Mouse (Mus musculus): ENCODE measurements around the gene Srpx.

Gene Srpx

DNA sequence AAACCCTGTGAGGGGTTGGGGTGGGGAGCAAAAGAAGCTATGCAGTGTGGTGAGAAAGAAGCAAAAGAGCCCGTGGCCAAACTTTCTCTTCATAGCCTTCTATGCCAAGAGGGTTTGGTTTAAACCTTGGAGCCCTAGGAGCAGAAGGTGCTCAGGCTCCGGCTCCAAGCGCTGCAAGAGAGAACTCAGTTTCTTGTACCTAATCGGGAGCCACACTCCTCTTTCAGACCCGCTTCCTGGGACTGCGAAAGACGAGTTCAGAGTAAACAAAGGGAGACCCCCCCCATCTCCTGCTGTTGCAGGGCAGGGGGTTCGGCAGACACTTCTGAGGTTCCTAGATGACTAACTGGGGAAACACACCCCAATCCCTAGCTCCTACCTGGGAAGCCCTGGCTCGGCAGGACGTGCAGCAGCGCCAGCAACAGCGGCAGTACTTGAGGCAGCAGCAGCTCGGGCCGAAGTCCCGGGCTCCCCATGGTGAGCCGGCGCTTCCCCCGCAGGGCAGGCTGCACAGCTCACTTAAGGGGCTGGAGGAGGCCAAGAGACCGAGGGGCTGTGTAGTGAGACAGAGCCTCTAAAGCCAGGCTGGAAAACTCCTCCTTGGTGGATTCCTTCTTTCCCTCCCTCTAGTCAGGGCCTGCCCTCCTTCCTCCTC, at the start of gene Srpx:
TSS of gene Srpx (minus strand) at position 645 of the 655 bp plus-strand sequence.
- no peak for DNase-seq (ENCODE audit: low read depth, low spot score)

DNA sequence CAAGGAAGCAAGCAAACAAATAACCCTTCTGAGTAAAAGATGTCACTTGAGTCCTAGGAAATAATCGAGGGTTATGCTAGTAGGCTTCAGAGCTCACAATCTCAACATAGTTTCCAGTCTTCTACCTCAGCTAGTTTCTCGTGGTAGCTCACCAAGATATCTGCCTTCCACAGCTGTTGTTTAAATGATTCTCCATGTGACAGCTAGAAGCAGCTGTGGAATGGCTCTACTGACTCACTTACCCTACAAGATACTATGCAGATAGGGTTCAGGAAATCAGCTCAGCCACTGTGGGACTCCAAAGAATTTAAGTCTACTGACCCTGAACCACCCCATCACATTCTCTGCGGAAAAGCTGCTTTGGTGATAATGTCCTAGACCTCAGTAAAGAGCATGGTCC, 34.9 kb upstream of the Srpx start:
- DNase-seq (ENCODE audit: low read depth, low spot score), result no peak

DNA sequence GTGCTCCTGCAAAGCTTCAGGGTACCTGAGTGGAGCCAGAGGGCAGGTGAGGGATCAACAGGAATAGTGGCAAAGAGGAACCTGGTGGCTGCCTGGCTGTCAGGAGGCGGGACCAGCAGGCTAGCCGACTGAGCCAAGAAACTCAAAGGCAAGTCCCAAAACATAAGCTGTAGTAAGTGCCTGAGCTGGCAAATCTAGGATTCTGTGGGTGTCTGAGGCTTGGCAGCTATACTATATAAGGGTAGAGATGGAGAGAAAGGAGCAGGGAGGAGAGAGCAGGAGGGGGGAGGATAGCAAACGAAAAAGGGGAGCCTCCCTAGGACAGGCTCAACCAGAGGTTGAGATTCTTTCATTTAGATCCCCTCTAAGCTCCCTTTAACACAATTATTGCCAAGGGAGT, 1.7 kb downstream of the Srpx start:
- peak; percentile 51 for DNase-seq (ENCODE audit: low read depth, low spot score)

DNA sequence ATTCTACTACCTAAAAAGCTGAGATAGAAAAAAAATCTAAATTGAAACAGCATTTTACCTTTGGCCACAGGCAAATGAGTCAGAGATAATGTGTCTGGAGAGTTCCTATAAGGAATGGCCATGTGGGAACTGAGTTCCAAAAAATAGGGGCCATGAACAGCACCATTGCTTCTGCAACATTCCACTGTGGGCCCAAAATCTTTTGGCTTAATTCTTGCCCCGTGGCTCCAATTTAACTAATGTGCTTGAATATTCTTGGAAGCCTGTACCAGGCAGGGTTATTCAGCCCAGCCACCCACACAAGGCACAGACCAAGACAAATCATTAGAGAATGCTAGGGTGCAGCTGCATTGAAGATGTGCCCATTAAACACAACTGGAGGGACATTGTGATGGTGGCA, 6.8 kb downstream of the Srpx start:
- DNase-seq (ENCODE audit: low read depth, low spot score), result no peak

DNA sequence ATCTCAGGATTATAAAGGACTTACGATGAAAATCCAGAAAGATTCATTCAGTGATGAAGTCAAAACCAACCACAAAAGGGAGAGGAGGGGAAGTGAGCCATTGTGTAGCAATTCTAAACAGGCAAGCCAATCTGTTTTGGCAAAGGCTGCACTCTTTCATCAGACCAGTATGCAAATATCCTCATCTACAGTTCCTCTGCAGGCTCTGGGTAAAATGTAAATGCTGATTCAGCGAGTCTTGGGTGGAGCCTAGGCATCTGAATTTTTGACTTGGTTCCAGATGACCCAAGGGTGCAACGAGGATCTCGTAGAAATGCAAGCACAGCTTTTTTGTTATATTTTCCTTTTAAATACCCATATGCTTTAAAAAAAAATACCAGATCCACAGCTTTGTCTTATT, 9.0 kb downstream of the Srpx start:
- no peak for DNase-seq (ENCODE audit: low read depth, low spot score)

DNA sequence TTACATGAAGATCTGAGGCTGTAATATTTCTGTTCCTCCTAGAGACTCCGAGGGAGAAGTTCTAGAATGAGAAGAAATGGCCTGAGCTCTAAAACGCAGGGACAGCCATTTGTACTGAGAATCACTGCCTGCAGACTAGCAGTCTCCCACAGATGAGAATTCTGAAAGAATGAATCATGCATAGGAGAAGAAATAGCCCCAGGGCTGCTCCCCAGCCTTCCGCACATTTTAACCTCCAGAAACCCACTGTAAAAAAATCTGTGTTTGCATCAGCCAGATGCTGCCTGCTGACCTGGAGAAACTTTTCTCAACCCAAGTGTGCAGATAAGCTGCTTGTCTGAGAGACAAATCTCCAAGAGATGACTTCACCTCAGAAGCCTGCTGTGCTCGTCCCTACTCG, 12.0 kb downstream of the Srpx start:
- DNase-seq (ENCODE audit: low read depth, low spot score), result no peak

DNA sequence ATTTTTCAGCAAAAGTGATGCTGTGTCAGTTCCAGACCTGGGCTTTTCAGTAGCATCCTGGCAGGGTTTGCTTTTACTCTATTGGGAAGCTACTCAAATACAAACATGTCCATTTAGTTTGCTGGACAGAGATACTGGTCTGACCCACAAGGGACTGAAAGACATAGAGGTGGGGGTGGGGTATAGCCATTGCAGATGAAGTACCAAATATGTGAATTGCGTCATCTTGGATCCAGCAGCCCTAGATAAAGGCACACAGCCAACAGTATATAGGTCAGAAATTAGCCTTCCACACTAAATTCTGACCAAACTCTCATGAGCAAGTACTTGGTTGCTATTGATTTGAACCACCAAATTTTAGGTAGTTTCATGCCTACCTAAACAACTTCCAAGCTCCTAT, 14.8 kb downstream of the Srpx start:
- no peak for DNase-seq (ENCODE audit: low read depth, low spot score)

DNA sequence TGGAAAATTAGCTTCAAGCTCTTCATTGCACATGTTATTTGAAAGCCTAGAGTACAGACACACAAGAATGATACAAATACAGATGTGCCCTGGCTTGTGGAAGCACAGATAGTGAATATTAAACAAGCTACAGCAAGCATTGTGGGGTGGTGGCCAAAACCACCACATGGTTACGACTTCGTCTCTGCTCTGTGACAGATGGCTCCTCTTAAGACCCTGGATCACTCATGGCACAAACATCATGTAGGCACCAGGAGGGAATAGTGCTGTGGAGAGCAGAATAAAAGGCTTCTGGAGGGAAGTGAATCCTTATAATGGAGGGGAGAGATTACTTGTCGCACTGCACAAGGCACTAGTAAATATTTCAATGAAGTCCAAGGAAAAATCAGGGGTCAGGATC, 21.7 kb downstream of the Srpx start:
- no peak for DNase-seq (ENCODE audit: low read depth, low spot score)

DNA sequence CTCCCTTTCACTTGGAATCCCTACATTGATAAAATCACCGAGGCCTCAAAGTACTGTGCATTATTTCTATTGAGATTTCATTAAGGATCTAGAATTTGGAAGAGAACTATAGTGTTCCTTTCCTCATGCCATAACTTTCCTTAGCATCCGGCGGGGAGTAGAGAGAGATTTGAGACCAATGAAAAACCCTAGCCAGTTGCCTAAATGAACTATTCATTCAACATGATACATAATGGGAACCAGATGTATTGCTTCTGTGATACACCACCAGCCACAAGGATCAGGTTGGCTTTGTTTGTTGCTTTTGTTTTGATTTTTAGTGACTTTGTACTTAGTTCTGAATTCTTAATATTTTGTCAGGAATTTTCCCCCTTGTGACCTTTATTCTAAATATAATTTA, 37.1 kb downstream of the Srpx start:
- DNase-seq (ENCODE audit: low read depth, low spot score), result no peak

DNA sequence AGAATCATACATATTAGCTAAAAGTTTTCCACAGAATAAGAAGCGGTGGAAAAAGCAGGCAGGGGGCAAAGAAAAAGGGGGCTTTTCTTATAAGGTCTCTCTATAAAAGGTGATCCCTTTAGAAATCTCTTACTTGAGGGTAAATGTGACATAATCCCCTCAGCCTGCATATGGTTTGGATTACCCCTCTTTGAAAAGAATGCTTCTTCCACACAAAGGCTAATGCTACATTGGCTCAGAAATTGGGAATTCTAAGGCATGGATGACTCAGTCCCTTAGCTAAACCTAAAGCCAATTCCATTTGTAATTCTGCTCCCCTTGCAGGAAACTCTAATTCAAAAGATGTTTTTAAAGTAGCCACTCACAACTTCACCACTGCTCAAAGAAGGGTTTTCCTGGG, 37.5 kb downstream of the Srpx start:
- DNase-seq (ENCODE audit: low read depth, low spot score), result no peak

DNA sequence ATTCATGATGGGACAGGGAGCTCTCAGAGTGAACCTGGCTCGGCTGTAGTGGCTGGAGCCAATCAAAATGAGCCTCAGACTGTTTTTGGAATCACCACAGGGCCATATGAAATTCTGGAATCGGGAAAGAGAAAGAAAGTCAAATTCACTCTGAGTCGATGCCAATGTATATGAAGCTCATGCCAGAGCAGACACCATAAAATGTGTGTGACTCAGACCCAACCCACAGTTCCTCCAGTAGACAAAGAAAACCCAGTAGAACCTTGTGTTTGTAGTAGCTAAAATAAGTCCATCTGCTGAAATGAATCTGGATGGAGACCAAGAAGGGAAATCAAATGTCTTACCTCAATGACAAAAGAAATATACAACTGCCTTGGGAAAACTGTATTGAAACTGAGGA, 43.5 kb downstream of the Srpx start:
- DNase-seq (ENCODE audit: low read depth, low spot score), result peak; percentile 41

DNA sequence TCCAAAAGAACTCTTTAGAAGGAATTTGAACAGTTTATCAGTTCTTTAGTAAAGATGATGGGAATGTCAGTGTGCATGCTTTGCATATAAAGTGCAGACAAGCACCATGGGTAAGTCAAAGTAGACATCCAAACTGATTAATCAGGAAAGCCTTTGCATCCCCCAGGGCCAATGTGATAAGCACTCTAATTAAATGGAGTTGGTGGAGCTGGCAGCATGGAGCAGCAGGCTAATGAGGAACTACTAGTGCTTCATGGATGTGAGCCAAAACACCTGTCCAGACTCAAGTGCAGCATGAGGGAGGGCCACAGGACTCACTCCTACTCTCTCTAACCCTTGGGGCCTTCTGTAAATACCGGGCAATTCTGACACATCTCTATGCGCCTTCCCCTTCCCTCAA, 46.0 kb downstream of the Srpx start:
- no peak for DNase-seq (ENCODE audit: low read depth, low spot score)

DNA sequence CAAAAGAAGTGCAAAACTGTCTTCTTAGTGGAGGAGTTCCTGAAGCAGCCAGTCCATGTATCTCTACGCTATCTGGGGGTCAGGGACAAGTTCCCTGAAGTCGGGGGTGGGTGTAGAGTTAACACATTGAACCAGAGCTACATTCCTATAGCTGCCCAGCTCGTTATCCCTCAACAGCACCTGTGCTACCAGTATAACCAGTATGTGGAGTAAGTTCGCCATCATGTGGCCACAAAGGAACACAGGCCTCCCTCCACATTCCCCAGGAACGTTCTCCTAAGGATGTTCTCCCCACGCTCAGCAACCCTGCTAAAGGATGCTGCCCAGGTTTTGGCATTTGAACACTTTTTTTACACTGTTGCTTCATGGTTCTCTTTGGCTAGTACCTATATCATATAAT, 46.8 kb downstream of the Srpx start:
- peak; percentile 63 for DNase-seq (ENCODE audit: low read depth, low spot score)

DNA sequence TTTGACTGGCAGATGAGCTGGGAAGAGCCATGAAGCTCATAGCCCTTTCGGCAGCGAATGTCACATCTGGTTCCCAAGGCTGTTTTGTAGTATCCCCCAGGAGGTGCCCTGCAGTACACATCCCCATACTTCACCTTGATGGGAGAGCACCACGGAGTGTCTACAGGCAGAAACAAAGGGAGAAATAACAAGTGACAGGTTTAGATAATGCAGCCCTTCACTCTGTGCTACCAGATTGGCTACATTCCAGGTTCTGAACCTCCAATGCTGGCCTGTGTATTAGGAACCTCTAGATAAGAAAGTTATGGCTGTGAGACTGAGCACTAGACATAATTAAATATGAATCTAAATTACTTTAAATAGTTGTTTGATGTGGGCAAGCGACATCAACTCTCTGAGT, 48.1 kb downstream of the Srpx start:
- no peak for DNase-seq (ENCODE audit: low read depth, low spot score)

DNA sequence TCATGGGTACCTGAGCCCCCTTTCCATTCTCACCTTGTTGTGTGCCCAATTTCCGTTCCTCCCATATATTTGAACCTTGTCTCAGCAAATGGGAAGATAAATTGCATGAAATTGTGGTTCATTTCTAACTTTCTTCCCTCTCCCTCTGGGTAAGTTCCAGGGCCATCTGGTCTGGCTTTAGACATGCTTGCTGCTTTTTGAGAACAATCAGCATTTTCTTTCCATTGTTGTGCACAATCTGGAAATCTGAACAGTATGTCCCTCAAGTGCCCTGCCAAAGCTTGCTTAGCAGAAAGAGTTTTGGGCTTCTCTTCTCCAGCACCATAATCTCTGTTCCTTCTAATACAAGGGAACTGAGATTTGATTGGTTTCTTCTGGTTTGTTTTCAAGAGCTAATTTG, 53.7 kb downstream of the Srpx start:
- peak; percentile 63 for DNase-seq (ENCODE audit: low read depth, low spot score)

DNA sequence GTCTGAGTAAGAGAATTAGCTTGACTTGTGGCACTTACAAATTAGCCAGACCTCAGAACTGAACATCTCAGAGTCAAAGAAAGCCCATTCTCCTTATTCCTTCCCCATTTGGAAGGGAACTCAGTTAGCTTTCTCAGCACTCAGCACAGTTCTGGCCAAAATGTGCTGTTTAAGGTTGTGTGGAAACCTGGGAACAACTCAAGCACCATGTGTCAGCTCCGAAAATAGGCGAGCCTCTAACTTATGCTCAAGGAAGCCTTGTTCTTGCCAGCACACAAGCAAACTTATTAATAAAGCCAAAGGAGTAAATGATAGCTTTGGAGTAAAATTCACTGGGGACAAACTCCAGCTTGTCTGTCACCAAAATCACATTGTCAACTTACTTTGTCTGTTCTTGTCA, 54.1 kb downstream of the Srpx start:
- DNase-seq (ENCODE audit: low read depth, low spot score), result peak; percentile 23

DNA sequence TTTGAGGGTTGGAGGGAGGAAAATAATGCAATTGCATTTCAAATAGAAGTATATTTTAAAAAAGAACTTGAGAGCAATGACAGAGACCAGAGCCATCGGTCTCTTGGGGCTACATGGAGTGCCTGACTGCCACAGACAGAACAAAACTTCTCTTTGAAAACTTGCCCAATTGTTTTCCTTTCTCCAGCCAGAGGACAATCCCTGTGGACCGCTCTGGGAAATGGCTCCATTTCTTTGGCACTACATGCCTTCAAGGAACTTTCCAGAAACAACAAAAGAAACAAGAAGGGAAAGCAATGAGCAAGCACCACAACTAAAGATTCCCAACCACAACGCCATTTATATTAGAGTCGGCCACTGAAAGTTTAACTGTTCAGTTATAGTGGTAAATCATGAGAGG, 55.3 kb downstream of the Srpx start:
- no peak for DNase-seq (ENCODE audit: low read depth, low spot score)

DNA sequence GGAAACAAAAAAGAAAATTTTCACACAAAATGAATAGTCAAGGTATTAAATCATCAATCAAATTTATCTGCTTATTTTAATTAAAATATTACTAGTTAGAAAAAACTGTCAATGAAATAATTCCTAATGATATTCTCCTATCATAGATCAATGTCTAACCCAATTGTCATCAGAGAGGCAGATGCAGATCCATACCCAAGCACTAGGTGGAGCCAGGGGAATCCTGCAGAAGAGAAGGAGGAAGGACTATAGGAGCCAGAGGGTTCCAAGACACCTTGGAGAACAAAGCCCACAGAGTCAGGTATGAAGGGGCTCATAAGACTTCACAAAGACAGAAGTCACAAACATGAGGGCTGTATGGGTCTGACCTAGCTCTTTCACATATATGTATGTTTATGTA, 82.8 kb downstream of the Srpx start:
- peak; percentile 6 for DNase-seq (ENCODE audit: low read depth, low spot score)

DNA sequence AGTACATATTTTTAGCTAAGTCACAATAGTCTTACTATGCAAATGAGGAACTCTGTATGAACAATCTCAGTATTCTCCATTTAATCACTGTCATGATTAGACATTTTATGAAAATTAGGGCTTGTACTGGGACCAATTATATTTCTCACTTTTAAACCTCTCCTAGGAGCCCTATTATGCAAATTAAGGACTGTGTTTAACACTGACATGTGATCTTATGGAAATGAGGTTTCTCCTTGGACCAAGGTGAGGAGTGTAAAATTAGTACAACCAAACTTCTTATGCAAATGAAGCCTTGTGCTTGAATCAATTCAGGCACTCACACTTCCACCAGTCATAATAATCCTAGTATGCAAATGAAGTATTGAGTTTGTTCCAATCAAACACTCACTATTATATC, 107.3 kb downstream of the Srpx start:
- DNase-seq (ENCODE audit: low read depth, low spot score), result peak; percentile 1

DNA sequence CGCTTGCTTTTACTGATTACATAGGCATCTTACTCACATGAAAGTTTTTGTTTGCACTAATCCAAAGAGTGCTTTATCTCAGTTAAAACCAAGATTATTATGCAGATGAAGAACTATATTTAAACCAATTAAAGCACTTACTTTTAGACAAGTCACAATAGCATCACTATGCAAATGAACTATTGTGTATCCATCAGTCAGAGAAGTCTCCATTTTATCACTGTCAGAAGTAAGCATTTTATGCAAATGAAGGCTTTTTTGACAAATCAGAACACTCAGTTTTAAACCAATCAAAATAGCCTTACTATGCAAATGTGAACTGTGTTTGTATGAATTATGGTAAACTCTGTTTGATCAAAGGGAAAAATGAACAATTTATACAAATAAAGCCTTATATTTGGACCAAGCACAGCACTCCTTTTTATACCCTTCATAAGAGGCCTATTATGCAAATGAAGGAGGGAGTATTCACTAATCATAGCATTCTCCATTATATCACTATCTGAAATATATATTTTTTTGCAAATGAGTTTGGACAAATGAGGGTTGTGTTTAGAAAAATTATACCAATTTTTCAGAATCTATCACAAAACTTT, 109.7 kb downstream of the Srpx start:
- no peak for DNase-seq (ENCODE audit: low read depth, low spot score)

DNA sequence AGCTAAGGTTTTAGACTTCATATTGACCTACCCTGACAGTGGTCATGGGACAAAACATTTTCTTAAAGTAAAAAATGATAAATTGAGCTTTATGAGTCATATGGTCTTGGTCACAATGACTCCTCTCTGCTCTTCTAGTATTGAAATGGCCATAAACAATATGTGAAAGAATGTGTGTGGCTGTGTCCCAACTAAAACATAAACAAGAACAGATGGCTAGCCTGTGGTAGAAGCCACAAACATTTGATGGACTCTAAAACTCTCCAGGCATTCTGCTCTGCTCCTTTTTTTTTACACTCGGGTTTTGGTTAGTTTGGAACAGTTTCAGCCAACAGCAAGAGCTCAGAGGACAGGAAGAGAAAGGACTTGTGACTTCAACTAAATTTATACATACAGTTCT, 111.6 kb downstream of the Srpx start:
- DNase-seq (ENCODE audit: low read depth, low spot score), result no peak

DNA sequence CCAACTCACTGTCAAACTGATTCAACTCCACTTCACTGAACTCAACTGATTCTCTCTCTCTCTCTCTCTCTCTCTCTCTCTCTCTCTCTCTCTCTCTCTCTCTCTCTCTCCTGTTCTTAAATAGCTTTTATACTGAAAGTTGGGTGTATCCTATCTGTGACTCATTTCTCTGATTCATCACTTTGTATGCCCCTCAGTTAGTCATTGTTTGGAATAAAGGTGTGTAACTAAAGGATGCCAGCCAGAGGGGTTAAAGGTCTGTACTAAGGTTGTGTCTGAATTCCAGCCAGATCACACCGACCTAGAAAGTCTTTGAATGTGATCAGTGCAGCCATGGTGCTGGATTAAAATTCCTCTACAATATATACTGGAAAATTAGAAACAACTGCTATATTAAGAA, 116.8 kb downstream of the Srpx start:
- DNase-seq (ENCODE audit: low read depth, low spot score), result no peak

All from brain, adult 2 months (tissue).